Mouse (Mus musculus) lung, postnatal 36 days (tissue): ENCODE measurements around the gene Dync2h1.
"Not testable (repeated sequence)": the region's sequence is repeated elsewhere in the genome, so short reads cannot be mapped to it uniquely, and the experiment has no call there.

Experiments used
- DNase-seq: peaks from one replicate; pipeline ENCODE4 v3.0.0; 2022; ENCODE audit warnings: mixed read lengths

The Dync2h1 gene

DNA sequence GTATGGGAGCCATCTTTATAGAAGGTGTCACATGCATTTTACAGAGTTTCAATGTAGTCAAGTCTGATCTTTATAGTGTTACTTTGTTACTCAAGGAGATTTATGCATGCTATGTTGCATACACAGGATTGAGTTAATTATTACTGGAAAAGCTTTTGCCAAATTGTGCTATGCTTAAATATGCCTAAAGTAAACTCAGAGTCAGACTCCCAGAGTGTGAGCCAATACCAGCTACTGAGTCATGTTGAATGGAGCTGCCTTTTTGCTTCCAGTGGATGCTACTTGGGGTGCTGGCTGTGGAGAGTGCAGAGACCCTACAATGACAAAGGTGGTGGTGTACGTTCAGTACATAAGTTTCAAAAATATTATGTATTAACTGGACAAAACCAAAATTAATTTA is 169.5 kb downstream of the Dync2h1 start:
- DNase-seq, result no peak

DNA sequence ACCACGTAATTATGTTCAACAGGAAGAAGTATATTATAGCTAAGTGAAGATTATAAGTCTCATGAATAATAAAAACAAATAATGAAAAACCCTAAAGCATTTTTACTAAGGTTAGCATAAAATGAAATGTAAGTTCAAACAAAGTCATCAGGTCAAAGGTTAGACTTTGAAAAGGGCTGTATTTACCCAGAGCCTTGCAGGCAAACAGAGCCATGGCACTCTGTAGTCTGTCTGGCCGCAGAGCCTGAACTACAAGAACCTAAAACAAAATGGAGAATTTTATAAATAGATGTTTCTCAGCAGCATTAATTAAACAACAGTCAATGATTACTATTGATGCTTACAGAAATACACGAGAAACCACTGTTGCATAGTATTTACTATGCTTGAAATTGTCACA is 174.5 kb downstream of the Dync2h1 start:
- no peak for DNase-seq

DNA sequence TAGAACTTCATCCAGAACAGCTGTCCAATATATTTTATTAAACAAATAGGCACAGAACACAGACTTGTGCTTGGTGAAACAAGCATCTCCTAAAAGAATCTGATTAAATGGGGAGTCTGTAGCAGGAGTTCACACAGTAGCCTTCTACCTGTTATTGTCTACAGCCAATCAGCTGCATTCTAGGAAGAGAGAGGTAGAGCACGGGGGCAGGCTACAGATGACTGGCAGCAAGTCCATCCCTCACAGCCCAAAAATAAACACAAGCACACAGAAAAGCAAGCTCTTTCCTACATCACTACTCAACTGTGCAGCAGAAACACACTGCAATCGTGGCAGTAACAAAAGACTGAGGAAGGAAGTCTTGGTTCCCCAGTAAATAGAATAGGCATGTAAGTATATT is 189.4 kb downstream of the Dync2h1 start:
- DNase-seq, result no peak

DNA sequence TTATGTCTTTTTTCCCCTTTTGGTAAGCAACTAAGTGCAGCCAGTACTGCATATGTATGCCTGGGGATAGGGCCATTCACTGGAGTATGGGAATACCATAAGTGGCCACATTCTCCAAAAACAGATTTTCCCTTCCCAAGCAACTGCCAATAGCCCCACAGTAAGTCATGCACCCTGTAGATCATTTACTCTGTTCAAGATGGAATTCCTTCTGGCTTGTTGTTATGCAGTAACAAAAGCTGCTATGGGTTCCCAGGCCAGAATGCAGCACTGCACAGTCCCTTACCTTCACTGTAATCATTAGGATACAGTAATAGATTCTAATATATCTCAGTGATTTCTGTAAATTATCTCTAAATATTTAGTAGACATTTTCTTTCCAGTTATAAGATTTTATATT is 190.0 kb downstream of the Dync2h1 start:
- no peak for DNase-seq

GRCm38 (mm10) chr9:6988893-6989685 is 195.2 kb downstream of the Dync2h1 start:
- no peak for DNase-seq

- no peak for DNase-seq
Observed at GRCm38 (mm10) chr9:6986161-6986560, 198.1 kb downstream of the Dync2h1 start.

DNA sequence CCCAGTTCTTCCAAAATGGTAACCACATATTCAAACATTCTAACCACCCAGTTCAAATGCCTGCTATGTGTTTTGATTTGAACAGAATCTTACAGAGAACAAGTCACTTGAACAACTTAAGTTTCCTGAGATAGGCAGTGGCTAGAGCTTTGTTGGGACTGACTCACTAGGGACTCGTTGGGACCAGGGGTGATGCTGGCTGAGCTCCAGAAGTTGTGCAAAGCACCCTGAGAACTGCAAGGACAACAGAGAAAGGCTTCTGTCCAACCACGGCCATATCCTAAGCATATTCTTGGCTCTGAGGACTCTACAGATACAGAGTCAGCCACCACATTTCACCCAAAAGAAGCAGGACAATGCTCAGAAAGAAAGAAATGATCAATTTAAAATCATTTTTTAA is 215.1 kb downstream of the Dync2h1 start:
- DNase-seq, result peak; percentile 44

GRCm38 (mm10) chr9:6965006-6965405 is 219.2 kb downstream of the Dync2h1 start:
- peak; percentile 65 for DNase-seq

- no peak for DNase-seq
Observed at GRCm38 (mm10) chr9:6958311-6958710, 225.9 kb downstream of the Dync2h1 start.

GRCm38 (mm10) chr9:6927399-6928035 is 256.7 kb downstream of the Dync2h1 start:
- DNase-seq, result no peak

DNA sequence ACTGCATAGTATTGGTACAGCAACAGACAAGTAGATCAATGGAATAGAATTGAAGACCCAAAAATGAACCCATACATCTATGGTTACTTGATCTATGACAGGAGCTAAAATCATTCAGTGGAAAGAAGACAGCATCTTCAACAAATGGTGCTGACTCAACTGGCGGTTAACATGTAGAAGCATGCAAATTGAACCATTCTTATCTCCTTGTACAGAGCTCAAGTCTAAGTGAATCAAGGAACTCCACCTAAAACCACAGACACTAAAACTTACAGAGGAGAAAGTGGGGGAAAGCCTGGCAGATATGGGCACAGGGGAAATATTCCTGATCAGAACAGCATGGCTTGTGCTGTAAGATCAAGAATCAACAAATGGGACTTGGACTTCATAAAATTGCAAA is 270.8 kb downstream of the Dync2h1 start:
- DNase-seq, result no peak

GRCm38 (mm10) chr9:6910537-6910936 is 273.7 kb downstream of the Dync2h1 start:
- DNase-seq, result not testable (repeated sequence)

- no peak for DNase-seq
Observed at GRCm38 (mm10) chr9:6901620-6902019, 282.6 kb downstream of the Dync2h1 start.

DNA sequence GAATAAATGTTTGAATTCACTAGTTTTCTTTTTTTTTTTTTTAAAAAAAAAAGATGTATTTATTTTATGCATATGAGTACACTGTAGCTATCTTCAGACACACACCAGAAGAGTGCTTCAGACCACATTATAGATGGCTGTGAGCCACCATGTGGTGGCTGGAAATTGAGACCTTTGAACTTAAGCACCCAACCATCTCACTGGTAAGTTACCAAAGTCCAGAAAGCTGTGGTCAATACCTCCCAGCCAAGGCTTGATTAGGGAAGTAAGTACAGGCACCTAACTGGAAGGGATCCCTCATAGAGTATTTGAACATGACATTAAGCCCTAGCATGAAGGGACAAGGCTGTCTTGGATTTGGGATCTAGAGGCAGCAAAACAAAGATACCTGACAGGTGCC is 292.9 kb downstream of the Dync2h1 start:
- no peak for DNase-seq

- DNase-seq, result no peak
Observed at GRCm38 (mm10) chr9:6881187-6881984, 302.9 kb downstream of the Dync2h1 start.
